Mouse (Mus musculus): ENCODE measurements around the gene Cnot11. TPM values are rescaled to one million over a fixed set of nuclear protein-coding genes. Genes with fewer than 3 reads are reported as not detected.
"Not testable (repeated sequence)": the region's sequence is repeated elsewhere in the genome, so short reads cannot be mapped to it uniquely, and the experiment has no call there.

The Cnot11 gene
- total RNA-seq, 2 experiments from 2014 or later: 15.6 to 15.8 TPM

GRCm38 (mm10) chr1:39579139-39579538, 44.3 kb downstream of the Cnot11 start:
- DNase-seq: no peak

- DNase-seq: no peak
Measured at GRCm38 (mm10) chr1:39581215-39581614, 46.4 kb downstream of the Cnot11 start.

- no peak for DNase-seq
Measured at GRCm38 (mm10) chr1:39583173-39583572, 48.4 kb downstream of the Cnot11 start.

- DNase-seq: no peak
Measured at GRCm38 (mm10) chr1:39585416-39585815, 50.6 kb downstream of the Cnot11 start.

GRCm38 (mm10) chr1:39590193-39590592, 55.4 kb downstream of the Cnot11 start:
- DNase-seq: no peak

- not testable (repeated sequence) for DNase-seq
Measured at GRCm38 (mm10) chr1:39591557-39591956, 56.8 kb downstream of the Cnot11 start.

GRCm38 (mm10) chr1:39592090-39592489, 57.3 kb downstream of the Cnot11 start:
- no peak for DNase-seq

GRCm38 (mm10) chr1:39593836-39594235, 59.0 kb downstream of the Cnot11 start:
- DNase-seq: no peak

Other genes with a start within 250 kb of the Cnot11 start
- 100 to 1,000 TPM; 500 to 523 TPM for gene Rpl31, start 167.2 kb upstream of the Cnot11 start, total RNA-seq (2021)
- 1 to 10 TPM; 6.0 to 6.8 TPM for gene Tbc1d8, start 56.2 kb upstream of the Cnot11 start, total RNA-seq (2021)
- gene Rnf149, start 42.4 kb downstream of the Cnot11 start, total RNA-seq (2021): 1 to 10 TPM; 6.2 to 6.3 TPM
- gene Creg2, start 116.5 kb downstream of the Cnot11 start, total RNA-seq (2021): under 1 TPM in 1 of 2 experiments, not detected in 1; 0.05 TPM
- gene Rfx8, start 186.0 kb downstream of the Cnot11 start, total RNA-seq (2021): under 1 TPM in 1 of 2 experiments, not detected in 1; 0.18 TPM

All from gastrocnemius, postnatal 25 days (tissue).